8 mouse cellular contexts compared by ENCODE assay signal in genomic region chr10:24886008-24886407, GRCm38 (mm10). TPM values are rescaled to one million over a fixed set of nuclear protein-coding genes. Genes with fewer than 3 reads are reported as not detected.
DNase-seq lines count a peak whose midpoint lies in the region; ATAC-seq lines count a peak whose summit lies in the region.

No protein-coding gene starts in this region.

- ATAC-seq in forebrain, embryonic 16.5 days, result peak; percentile 62; the same call in 1 of the 2 replicates
- ATAC-seq in forebrain, embryonic 12.5 days (ENCODE audit: low FRiP score), result no peak
- ATAC-seq in midbrain, embryonic 12.5 days (ENCODE audit: low FRiP score, low read depth), result 0 out of 2 replicates have a peak, but pooled peaks have one; percentile 27
- ATAC-seq in midbrain, embryonic 15.5 days (replicated peaks), result no peak
- ATAC-seq in midbrain, embryonic 16.5 days, result 0 out of 2 replicates have a peak, but pooled peaks have one; percentile 66
- ATAC-seq in monocyte, adult 5-6 weeks (replicated peaks; ENCODE audit: insufficient number of reproducible peaks, low FRiP score, low TSS enrichment, poor library complexity, severe bottlenecking), result no peak

- H3K4me3 ChIP-seq in forebrain, embryonic 16.5 days (replicated peaks; ENCODE audit: low read length), result no peak overlapping the region
- H3K4me3 ChIP-seq in forebrain, embryonic 12.5 days (replicated peaks), result no peak overlapping the region
- no peak overlapping the region for H3K4me3 ChIP-seq in midbrain, embryonic 12.5 days
- no peak overlapping the region for H3K4me3 ChIP-seq in midbrain, embryonic 15.5 days
- H3K4me3 ChIP-seq in midbrain, embryonic 16.5 days (ENCODE audit: low read depth, low read length), result no peak overlapping the region

- no peak overlapping the region for H3K4me2 ChIP-seq in forebrain, embryonic 16.5 days (ENCODE audit: low read length)
- no peak overlapping the region for H3K4me2 ChIP-seq in forebrain, embryonic 12.5 days
- H3K4me2 ChIP-seq in midbrain, embryonic 12.5 days (replicated peaks), result no peak overlapping the region
- no peak overlapping the region for H3K4me2 ChIP-seq in midbrain, embryonic 15.5 days
- H3K4me2 ChIP-seq in midbrain, embryonic 16.5 days (ENCODE audit: low read length), result no peak overlapping the region

- peaks cover 47% of the 10 kb centered on the region for H3K36me3 ChIP-seq in forebrain, embryonic 16.5 days (ENCODE audit: control insufficient read depth, insufficient read depth)
- peaks cover 87% of the 10 kb centered on the region for H3K36me3 ChIP-seq in forebrain, embryonic 12.5 days (replicated peaks)
- peaks cover 82% of the 10 kb centered on the region for H3K36me3 ChIP-seq in midbrain, embryonic 12.5 days
- H3K36me3 ChIP-seq in midbrain, embryonic 15.5 days (replicated peaks), result peaks cover 52% of the 10 kb centered on the region
- H3K36me3 ChIP-seq in midbrain, embryonic 16.5 days (ENCODE audit: control insufficient read depth, insufficient read depth, low read length), result peaks cover 34% of the 10 kb centered on the region

- no peaks in the 10 kb centered on the region for H3K27me3 ChIP-seq in forebrain, embryonic 16.5 days (replicated peaks; ENCODE audit: control insufficient read depth, insufficient read depth, low read length)
- H3K27me3 ChIP-seq in forebrain, embryonic 12.5 days, result no peaks in the 10 kb centered on the region
- no peaks in the 10 kb centered on the region for H3K27me3 ChIP-seq in midbrain, embryonic 12.5 days
- H3K27me3 ChIP-seq in midbrain, embryonic 15.5 days (replicated peaks), result no peaks in the 10 kb centered on the region
- H3K27me3 ChIP-seq in midbrain, embryonic 16.5 days (ENCODE audit: control insufficient read depth, insufficient read depth, low read depth, low read length), result no peaks in the 10 kb centered on the region

- no peaks in the 10 kb centered on the region for H3K9me3 ChIP-seq in forebrain, embryonic 16.5 days (ENCODE audit: control insufficient read depth, low read length)
- H3K9me3 ChIP-seq in forebrain, embryonic 12.5 days, result no peaks in the 10 kb centered on the region
- no peaks in the 10 kb centered on the region for H3K9me3 ChIP-seq in midbrain, embryonic 12.5 days
- no peaks in the 10 kb centered on the region for H3K9me3 ChIP-seq in midbrain, embryonic 15.5 days
- no peaks in the 10 kb centered on the region for H3K9me3 ChIP-seq in midbrain, embryonic 16.5 days (replicated peaks; ENCODE audit: control insufficient read depth, low read length, poor library complexity, severe bottlenecking)

- peak; percentile 53 for DNase-seq in embryo, embryonic 10.5 days (ENCODE audit: low spot score)
- DNase-seq in spleen, adult 18-20 months, result no peak

- H3K9ac ChIP-seq in forebrain, embryonic 16.5 days (replicated peaks; ENCODE audit: low read depth, low read length), result no peak overlapping the region
- no peak overlapping the region for H3K9ac ChIP-seq in forebrain, embryonic 12.5 days
- H3K9ac ChIP-seq in midbrain, embryonic 12.5 days (replicated peaks), result no peak overlapping the region
- no peak overlapping the region for H3K9ac ChIP-seq in midbrain, embryonic 15.5 days
- no peak overlapping the region for H3K9ac ChIP-seq in midbrain, embryonic 16.5 days (ENCODE audit: low read depth, low read length)

- no peaks in the 10 kb centered on the region for H3K4me1 ChIP-seq in forebrain, embryonic 16.5 days (replicated peaks; ENCODE audit: control insufficient read depth, insufficient read depth, low read length)
- no peaks in the 10 kb centered on the region for H3K4me1 ChIP-seq in forebrain, embryonic 12.5 days
- H3K4me1 ChIP-seq in midbrain, embryonic 12.5 days, result no peaks in the 10 kb centered on the region
- no peaks in the 10 kb centered on the region for H3K4me1 ChIP-seq in midbrain, embryonic 15.5 days
- H3K4me1 ChIP-seq in midbrain, embryonic 16.5 days (ENCODE audit: control insufficient read depth, insufficient read depth, low read length), result no peaks in the 10 kb centered on the region

- no peak overlapping the region for H3K27ac ChIP-seq in forebrain, embryonic 16.5 days (ENCODE audit: low read length)
- no peak overlapping the region for H3K27ac ChIP-seq in forebrain, embryonic 12.5 days
- H3K27ac ChIP-seq in midbrain, embryonic 12.5 days (replicated peaks), result no peak overlapping the region
- H3K27ac ChIP-seq in midbrain, embryonic 15.5 days, result no peak overlapping the region
- H3K27ac ChIP-seq in midbrain, embryonic 16.5 days (ENCODE audit: low read length), result no peak overlapping the region

- 79% methylated on average over 9 of the region's 9 CpGs for WGBS in forebrain, embryonic 16.5 days
- 82% methylated on average over 9 of the region's 9 CpGs for WGBS in forebrain, embryonic 12.5 days
- WGBS in midbrain, embryonic 12.5 days, result 86% methylated on average over 9 of the region's 9 CpGs
- 86% methylated on average over 9 of the region's 9 CpGs for WGBS in midbrain, embryonic 15.5 days
- 82% methylated on average over 9 of the region's 9 CpGs for WGBS in midbrain, embryonic 16.5 days

RNA-seq across cellular contexts. Expression of gene Med23, which starts 16.2 kb away (rescaled TPM):
- polyA plus RNA-seq in forebrain, embryonic 16.5 days (2015; fragmentation: Nextera tagmentation; extraction: Ambion mirVana), result 34.4 and 35.4 TPM in 2 replicates
- polyA plus RNA-seq in forebrain, embryonic 12.5 days (2016; fragmentation: Nextera tagmentation; extraction: Ambion mirVana), result 35.2 and 36.8 TPM in 2 replicates
- polyA plus RNA-seq in midbrain, embryonic 12.5 days (2016; fragmentation: Nextera tagmentation; extraction: Ambion mirVana), result 33.1 and 34.0 TPM in 2 replicates
- polyA plus RNA-seq in midbrain, embryonic 15.5 days (2015; fragmentation: Nextera tagmentation; extraction: Ambion mirVana), result 28.7 and 29.1 TPM in 2 replicates
- polyA plus RNA-seq in midbrain, embryonic 16.5 days (2015; fragmentation: Nextera tagmentation; extraction: Ambion mirVana), result 28.7 and 30.0 TPM in 2 replicates
- total RNA-seq in monocyte, adult 5-6 weeks (2017), result 17.7 to 29.1 TPM (median 22.7 TPM) in 3 replicates

RNA-seq across cellular contexts. Expression of gene Arg1, which starts 41.3 kb away (rescaled TPM):
- 0.68 and 0.76 TPM in 2 replicates for polyA plus RNA-seq in forebrain, embryonic 16.5 days (2015; fragmentation: Nextera tagmentation; extraction: Ambion mirVana)
- polyA plus RNA-seq in forebrain, embryonic 12.5 days (2016; fragmentation: Nextera tagmentation; extraction: Ambion mirVana), result 1.8 and 2.9 TPM in 2 replicates
- polyA plus RNA-seq in midbrain, embryonic 12.5 days (2016; fragmentation: Nextera tagmentation; extraction: Ambion mirVana), result 1.3 and 1.7 TPM in 2 replicates
- 0.83 and 1.1 TPM in 2 replicates for polyA plus RNA-seq in midbrain, embryonic 15.5 days (2015; fragmentation: Nextera tagmentation; extraction: Ambion mirVana)
- 1.4 and 1.8 TPM in 2 replicates for polyA plus RNA-seq in midbrain, embryonic 16.5 days (2015; fragmentation: Nextera tagmentation; extraction: Ambion mirVana)
- total RNA-seq in monocyte, adult 5-6 weeks (2017), result not detected in 3 replicates

RNA-seq across cellular contexts. Expression of gene Enpp3, which starts 43.4 kb away (rescaled TPM):
- polyA plus RNA-seq in forebrain, embryonic 16.5 days (2015; fragmentation: Nextera tagmentation; extraction: Ambion mirVana), result 2.9 and 3.9 TPM in 2 replicates
- polyA plus RNA-seq in forebrain, embryonic 12.5 days (2016; fragmentation: Nextera tagmentation; extraction: Ambion mirVana), result 3.8 and 3.9 TPM in 2 replicates
- polyA plus RNA-seq in midbrain, embryonic 12.5 days (2016; fragmentation: Nextera tagmentation; extraction: Ambion mirVana), result 5.2 and 9.4 TPM in 2 replicates
- 3.7 and 4.5 TPM in 2 replicates for polyA plus RNA-seq in midbrain, embryonic 15.5 days (2015; fragmentation: Nextera tagmentation; extraction: Ambion mirVana)
- polyA plus RNA-seq in midbrain, embryonic 16.5 days (2015; fragmentation: Nextera tagmentation; extraction: Ambion mirVana), result 2.6 and 3.4 TPM in 2 replicates
- not detected in 3 replicates for total RNA-seq in monocyte, adult 5-6 weeks (2017)

Comparison
In these comparisons a context has a peak if more than half of its experiments do, and no peak if none do; other contexts are left out.
1. ATAC-seq: peak in forebrain, embryonic 16.5 days (single experiment), midbrain, embryonic 12.5 days (single experiment) and midbrain, embryonic 16.5 days (single experiment); none in forebrain, embryonic 12.5 days (single experiment), midbrain, embryonic 15.5 days (single experiment) and monocyte, adult 5-6 weeks (single experiment).